Mouse (Mus musculus) retina, embryonic 14.5 days (tissue): ENCODE measurements around the gene Cmtm5.
"Not testable (repeated sequence)": the region's sequence is repeated elsewhere in the genome, so short reads cannot be mapped to it uniquely, and the experiment has no call there.

Experiments
- DNase-seq: peaks from one replicate; pipeline ENCODE4 v3.0.0-alpha.2; 2015; ENCODE audit warnings: low spot score

The Cmtm5 gene

DNA sequence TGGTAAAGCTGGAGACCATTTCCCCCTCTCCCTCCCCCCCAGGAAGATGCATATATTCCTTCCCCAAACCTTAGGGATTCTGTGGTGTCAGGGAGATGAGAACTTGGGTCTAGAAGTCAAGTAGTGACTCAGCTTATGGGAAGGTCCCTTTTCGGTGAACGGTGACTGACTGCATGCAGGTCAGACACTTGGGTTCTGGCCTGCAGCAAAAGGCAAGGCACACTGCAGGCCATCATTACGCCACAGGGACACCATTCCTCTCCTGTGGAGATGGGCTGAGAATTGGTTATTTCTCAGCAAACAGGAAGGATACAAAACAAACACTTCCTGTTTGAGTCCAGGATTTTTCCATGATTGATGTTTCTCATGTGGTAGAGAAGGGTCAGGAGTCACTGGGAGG, 23.1 kb downstream of the Cmtm5 start:
- DNase-seq, result no peak

- not testable (repeated sequence) for DNase-seq
These were observed 24.0 kb downstream of the Cmtm5 start for GRCm38 (mm10) chr14:54959853-54960613.

DNA sequence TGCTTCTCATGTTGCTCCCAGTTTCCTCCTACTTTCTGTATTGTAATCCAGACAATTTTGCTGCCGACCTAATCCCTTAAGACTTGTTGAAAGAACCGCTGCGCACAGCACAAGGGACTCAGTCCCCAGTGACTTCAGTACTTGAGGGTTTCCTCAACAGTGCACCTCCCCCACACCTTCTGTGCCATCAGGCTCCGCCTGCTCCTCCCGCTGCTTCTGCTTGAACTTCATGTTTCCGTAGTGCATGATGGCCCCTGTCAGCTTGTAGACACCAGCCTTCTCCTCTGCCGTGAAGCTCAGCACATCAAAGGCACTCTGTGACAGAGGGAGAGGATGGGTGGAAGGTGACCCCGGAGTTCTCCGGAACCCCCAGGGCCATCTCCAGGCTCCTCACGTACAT, 24.7 kb downstream of the Cmtm5 start:
- peak; percentile 9 for DNase-seq

DNA sequence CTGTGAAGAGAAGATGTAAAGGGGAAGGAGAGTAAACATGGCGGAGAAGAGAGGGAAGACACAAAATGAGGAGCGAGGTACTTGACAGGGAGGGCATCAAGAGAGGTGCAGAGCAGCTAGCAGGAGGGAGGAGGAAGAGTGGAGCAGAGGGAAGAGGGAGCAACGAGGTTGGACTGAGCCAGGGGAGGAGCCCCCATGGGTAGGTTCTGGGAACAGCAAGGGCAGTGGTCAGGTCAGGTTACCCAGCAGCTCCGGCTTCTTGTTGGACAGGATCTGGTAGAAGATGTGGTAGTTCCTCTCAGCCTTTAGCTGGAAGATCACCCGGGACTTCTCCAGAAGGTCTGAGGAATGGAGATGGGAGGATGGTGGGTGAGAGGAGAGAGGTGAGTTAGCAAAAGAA, 25.4 kb downstream of the Cmtm5 start:
- no peak for DNase-seq

DNA sequence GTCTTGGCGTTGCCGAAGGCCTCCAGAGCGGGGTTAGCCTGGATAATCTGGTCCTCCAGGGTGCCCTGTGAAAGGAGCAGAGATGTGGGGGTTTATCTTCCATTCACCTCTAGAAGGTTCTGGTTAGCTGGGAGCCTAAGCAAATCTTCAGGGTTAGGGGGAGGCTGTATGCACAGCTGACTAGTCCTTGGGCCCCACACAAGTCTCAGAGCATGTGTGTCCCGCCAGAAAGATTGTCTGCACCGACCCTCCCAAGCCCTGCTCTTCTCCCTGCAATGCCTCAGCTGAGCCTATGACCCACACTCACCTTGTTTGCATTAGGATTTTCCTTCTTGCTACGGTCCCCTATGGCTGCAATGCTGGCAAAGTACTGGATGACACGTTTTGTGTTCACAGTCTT, 26.7 kb downstream of the Cmtm5 start:
- DNase-seq, result no peak

- DNase-seq, result no peak
These were observed 27.7 kb downstream of the Cmtm5 start for GRCm38 (mm10) chr14:54963727-54964126.

DNA sequence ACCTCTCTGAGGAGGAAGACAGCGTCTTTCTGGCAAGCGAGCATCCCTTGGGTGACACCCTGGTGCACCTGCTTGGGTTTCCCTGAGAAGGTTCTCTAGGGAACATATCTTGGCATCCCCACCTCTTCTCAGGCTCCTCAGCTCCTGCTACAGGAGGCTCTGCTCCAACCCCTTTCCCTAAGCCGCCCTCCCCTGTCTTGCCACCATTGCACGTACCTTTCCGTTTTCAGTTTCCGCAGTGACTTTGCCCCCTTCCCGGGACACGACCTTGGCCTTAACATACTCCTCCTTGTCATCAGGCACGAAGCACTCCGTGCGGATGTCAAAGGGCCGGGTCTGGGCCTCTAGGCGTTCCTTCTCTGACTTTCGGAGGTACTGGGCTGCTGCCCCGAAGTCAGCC, 29.0 kb downstream of the Cmtm5 start:
- DNase-seq, result no peak

DNA sequence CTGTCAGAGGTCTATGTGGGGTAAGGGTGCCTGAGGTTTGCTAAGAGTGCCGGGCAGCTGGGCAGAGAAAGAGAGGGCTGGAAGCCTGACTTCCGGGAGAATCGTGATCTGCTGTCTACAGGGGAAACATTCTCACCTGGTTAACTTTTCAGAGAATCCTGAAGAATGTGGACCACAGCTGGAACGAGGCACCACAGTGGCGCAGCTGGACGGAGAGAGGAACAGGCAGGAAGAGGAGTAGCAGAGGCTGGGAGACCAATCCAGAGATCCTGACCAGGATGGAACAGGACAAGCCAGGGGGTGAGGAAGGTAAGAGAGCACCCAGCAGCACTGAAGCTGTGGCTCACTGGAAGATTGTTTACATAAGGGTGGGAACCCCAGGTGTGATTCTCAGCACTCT, 29.6 kb downstream of the Cmtm5 start:
- DNase-seq, result no peak

GRCm38 (mm10) chr14:54966320-54966977, 30.4 kb downstream of the Cmtm5 start, which contains the start of gene Myh6:
Myh6 (minus strand) TSS chr14:54966927.
- no peak for DNase-seq

GRCm38 (mm10) chr14:54967874-54968273, 31.8 kb downstream of the Cmtm5 start:
- DNase-seq, result no peak

DNA sequence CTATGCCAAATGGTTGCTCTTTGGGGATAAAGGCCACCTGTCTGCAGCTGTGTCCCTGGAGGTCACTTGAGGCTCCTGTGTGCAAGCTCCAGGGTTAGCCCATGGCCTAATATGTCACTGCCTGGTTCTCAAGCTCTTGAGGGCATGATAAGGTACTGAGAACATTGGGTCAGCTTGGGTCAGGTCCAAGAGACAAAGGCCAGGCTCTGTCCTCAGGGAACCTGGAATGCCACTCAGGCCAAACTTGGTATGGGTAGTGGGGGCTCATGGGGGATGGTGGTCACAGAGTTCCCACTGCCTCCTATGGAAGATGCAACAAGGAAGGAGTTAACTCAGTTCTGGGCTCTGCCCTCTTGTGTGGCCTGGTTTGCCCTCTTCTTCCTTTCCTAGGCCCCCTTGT, 32.3 kb downstream of the Cmtm5 start:
- DNase-seq, result no peak

- DNase-seq, result not testable (repeated sequence)
These were observed 36.7 kb downstream of the Cmtm5 start for GRCm38 (mm10) chr14:54972786-54973185.

- peak; percentile 44 for DNase-seq
These were observed 38.2 kb downstream of the Cmtm5 start for GRCm38 (mm10) chr14:54974068-54974791.

- no peak for DNase-seq
These were observed 40.6 kb downstream of the Cmtm5 start, which contains the start of gene Gm17428 for GRCm38 (mm10) chr14:54976633-54977032. Gm17428 (plus strand) TSS chr14:54976933.

DNA sequence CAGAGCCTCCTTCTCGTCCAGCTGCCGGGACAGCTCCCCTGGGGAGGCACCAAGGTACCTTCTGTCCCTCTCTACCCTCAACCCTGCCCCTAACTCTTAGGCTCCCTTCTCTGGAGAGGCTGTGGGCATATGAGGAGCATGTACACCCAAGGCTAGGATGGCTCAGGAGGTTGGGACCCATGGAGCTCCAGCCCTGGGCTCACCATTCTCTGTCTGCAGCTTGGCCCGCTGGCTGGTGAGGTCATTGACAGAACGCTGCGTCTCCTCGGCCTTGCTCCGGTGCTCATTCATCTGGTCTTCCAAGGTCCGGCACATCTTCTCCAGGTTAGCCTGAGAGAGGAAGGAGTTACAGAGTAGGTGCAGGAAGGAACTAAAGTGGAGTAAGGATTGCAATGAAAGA, 42.6 kb downstream of the Cmtm5 start:
- no peak for DNase-seq

DNA sequence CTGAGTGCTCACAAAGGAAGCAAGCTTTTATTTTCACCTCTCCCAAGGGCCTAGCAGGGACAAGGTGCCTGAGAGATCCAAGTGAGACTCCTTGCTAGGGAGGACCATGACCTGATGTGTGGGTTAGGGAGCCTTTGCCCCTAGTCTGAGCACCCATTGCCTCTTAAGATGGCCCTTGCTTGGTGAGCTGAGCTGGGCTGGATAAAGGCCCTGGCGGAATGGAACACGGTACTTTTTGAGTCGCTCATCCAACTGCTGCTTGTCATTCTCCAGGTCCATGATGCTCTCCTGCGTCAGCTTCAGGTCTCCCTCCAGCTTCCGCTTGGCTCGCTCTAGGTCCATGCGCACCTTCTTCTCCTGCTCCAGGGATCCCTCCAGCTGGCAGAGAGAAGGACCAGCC, 45.9 kb downstream of the Cmtm5 start:
- no peak for DNase-seq

DNA sequence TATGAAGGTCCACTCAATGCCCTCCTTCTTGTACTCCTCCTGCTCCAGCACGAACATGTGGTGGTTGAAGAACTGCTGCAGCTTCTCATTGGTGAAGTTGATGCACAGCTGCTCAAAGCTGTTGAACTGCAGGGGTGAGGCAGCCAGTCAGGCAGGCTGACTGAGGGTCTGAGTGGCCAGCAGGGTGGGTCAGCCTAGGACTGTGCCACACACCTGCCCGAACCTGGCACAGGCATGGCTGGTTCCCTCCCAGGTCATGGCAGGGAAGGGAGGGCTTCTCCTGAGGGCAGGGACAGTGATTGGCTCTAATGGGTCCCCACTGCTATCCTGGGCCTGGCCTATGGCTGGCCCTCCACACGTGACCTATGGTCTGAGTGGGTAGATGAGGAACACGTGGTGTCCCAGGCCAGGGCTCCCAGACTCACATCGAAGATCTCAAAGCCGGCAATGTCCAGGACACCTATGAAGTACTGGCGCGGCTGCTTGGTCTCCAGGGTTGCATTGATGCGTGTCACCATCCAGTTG, 52.4 kb downstream of the Cmtm5 start:
- not testable (repeated sequence) for DNase-seq
